In the genomic region with DNA sequence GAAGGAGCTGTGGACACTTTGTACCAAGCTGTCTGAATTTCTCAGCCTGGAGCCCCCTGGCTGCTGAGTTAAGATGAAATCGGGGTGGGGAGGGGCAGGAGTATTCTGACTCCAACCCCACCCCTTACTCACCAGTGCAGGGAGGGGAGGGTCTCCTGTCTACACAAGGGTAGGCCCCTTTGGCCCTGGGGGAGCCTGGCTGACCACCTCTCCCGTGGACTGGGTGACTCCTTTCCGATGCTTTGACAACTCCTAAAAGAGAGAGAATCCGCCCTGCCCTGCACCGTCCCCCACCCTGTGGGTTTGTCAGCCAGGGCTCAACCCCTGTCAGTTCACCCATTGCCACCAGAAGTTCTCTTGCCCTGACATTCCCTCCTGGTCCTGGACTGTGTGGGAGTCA, we compare ENCODE assay signal across 13 mouse cellular contexts. TPM values are rescaled to one million over a fixed set of nuclear protein-coding genes. Genes with fewer than 3 reads are reported as not detected.
DNase-seq lines count a peak whose midpoint lies in the region; ATAC-seq lines count a peak whose summit lies in the region.
"Had no signal": no experiment of that assay in that cellular context is flagged by ENCODE, and none has a peak within 500 bp of the region (broad histone marks: within the 10 kb centered on the region; RNA-seq: fewer than 3 reads in every experiment).

No protein-coding gene starts in this region.

- peaks cover 36% of the 10 kb centered on the region for H3K4me1 ChIP-seq in heart, embryonic 11.5 days (ENCODE audit: control insufficient read depth, insufficient read depth, low read length)
- H3K4me1 ChIP-seq in lung, embryonic 15.5 days: peaks cover 36% of the 10 kb centered on the region
- H3K4me1 ChIP-seq in embryonic facial prominence, embryonic 14.5 days (ENCODE audit: control insufficient read depth, insufficient read depth, low read length): peaks cover 4% of the 10 kb centered on the region
- H3K4me1 ChIP-seq in limb, embryonic 10.5 days: peaks cover 63% of the 10 kb centered on the region

- no peak overlapping the region for H3K4me3 ChIP-seq in heart, embryonic 11.5 days (ENCODE audit: low read depth, low read length)
- no peak overlapping the region for H3K4me3 ChIP-seq in lung, embryonic 15.5 days
- H3K4me3 ChIP-seq in embryonic facial prominence, embryonic 14.5 days (ENCODE audit: low read depth, low read length): no peak overlapping the region
- no peak overlapping the region for H3K4me3 ChIP-seq in limb, embryonic 10.5 days

- H3K9ac ChIP-seq in heart, embryonic 11.5 days (ENCODE audit: low read depth, low read length): no peak overlapping the region
- 0 out of 2 replicates have a peak overlapping the region, but pooled peaks have one; percentile 4 for H3K9ac ChIP-seq in lung, embryonic 15.5 days
- peak overlapping the region; percentile 48; the same call in 1 of the 2 replicates for H3K9ac ChIP-seq in embryonic facial prominence, embryonic 14.5 days (ENCODE audit: low read depth, low read length)

- no peaks in the 10 kb centered on the region for H3K9me3 ChIP-seq in heart, embryonic 11.5 days (replicated peaks; ENCODE audit: control insufficient read depth, low read length)
- no peaks in the 10 kb centered on the region for H3K9me3 ChIP-seq in lung, embryonic 15.5 days
- no peaks in the 10 kb centered on the region for H3K9me3 ChIP-seq in embryonic facial prominence, embryonic 14.5 days (ENCODE audit: control insufficient read depth, low read length)
- H3K9me3 ChIP-seq in limb, embryonic 10.5 days (replicated peaks): no peaks in the 10 kb centered on the region

- no peak for ATAC-seq in heart, embryonic 11.5 days (replicated peaks; ENCODE audit: insufficient number of reproducible peaks, low FRiP score, low TSS enrichment)
- ATAC-seq in lung, embryonic 15.5 days (ENCODE audit: borderline replicate concordance, extremely low read depth, low FRiP score, low TSS enrichment): no peak
- ATAC-seq in embryonic facial prominence, embryonic 14.5 days (ENCODE audit: low read depth): no peak
- ATAC-seq: activated CD4-positive, CD25-positive, alpha-beta regulatory T cell, adult 4 months had no signal

- no peaks in the 10 kb centered on the region for H3K36me3 ChIP-seq in heart, embryonic 11.5 days (ENCODE audit: control insufficient read depth, insufficient read depth, low read length)
- no peaks in the 10 kb centered on the region for H3K36me3 ChIP-seq in lung, embryonic 15.5 days
- no peaks in the 10 kb centered on the region for H3K36me3 ChIP-seq in embryonic facial prominence, embryonic 14.5 days (ENCODE audit: control insufficient read depth, insufficient read depth, low read length)
- no peaks in the 10 kb centered on the region for H3K36me3 ChIP-seq in limb, embryonic 10.5 days

- no peak overlapping the region for H3K4me2 ChIP-seq in heart, embryonic 11.5 days
- H3K4me2 ChIP-seq in lung, embryonic 15.5 days: no peak overlapping the region
- H3K4me2 ChIP-seq in embryonic facial prominence, embryonic 14.5 days (ENCODE audit: low read depth, low read length): peak overlapping the region; percentile 31

- no peaks in the 10 kb centered on the region for H3K27me3 ChIP-seq in heart, embryonic 11.5 days (ENCODE audit: control insufficient read depth, insufficient read depth, low read length)
- H3K27me3 ChIP-seq in lung, embryonic 15.5 days: no peaks in the 10 kb centered on the region
- no peaks in the 10 kb centered on the region for H3K27me3 ChIP-seq in embryonic facial prominence, embryonic 14.5 days (replicated peaks; ENCODE audit: control insufficient read depth, insufficient read depth, low read length)
- H3K27me3 ChIP-seq in limb, embryonic 10.5 days (ENCODE audit: low read depth, poor library complexity, severe bottlenecking): peaks cover 3% of the 10 kb centered on the region; the same call in 1 of the 2 replicates

- WGBS in heart, embryonic 11.5 days (ENCODE audit: insufficient replicate concordance): 81% methylated on average over 5 of the region's 5 CpGs
- 72% methylated on average over 5 of the region's 5 CpGs for WGBS in lung, embryonic 15.5 days
- WGBS in embryonic facial prominence, embryonic 14.5 days: 86% methylated on average over 5 of the region's 5 CpGs
- WGBS in limb, embryonic 10.5 days: 88% methylated on average over 5 of the region's 5 CpGs

- DNase-seq in heart, adult 11 months: peak; percentile 88
- DNase-seq in lung, adult 18-20 months: no peak
- no peak for DNase-seq in embryonic facial prominence, embryonic 14.5 days (ENCODE audit: low spot score)
- peak; percentile 29 for DNase-seq in limb, embryonic 10.5 days (ENCODE audit: low spot score)
- DNase-seq in adrenal gland, postnatal 14 days: no peak
- no peak for DNase-seq in frontal cortex, postnatal 36 days (ENCODE audit: low spot score in 2 of 2)
- DNase-seq: cerebellum, adult 11-12 months; kidney, adult 2 months; lung, adult 2 months had no signal

- H3K27ac ChIP-seq in heart, embryonic 11.5 days (ENCODE audit: low read depth, low read length): no peak overlapping the region
- no peak overlapping the region; the same call in 1 of the 2 replicates for H3K27ac ChIP-seq in lung, embryonic 15.5 days
- H3K27ac ChIP-seq in embryonic facial prominence, embryonic 14.5 days (replicated peaks; ENCODE audit: low read depth, low read length): peak overlapping the region; percentile 59; the same call in 1 of the 2 replicates
- 0 out of 2 replicates have a peak overlapping the region, but pooled peaks have one; percentile 71 for H3K27ac ChIP-seq in limb, embryonic 10.5 days

RNA-seq across cellular contexts. Expression of gene Sapcd1, which starts 1.6 kb away (rescaled TPM):
- polyA plus RNA-seq in heart, embryonic 11.5 days (2014; fragmentation: Nextera tagmentation; extraction: Ambion mirVana): 1.8 and 2.1 TPM in 2 replicates
- polyA plus RNA-seq in lung, embryonic 15.5 days (2015; fragmentation: Nextera tagmentation; extraction: Ambion mirVana): 7.2 and 7.7 TPM in 2 replicates
- 12.2 and 16.5 TPM in 2 replicates for polyA plus RNA-seq in embryonic facial prominence, embryonic 14.5 days (2014; fragmentation: Nextera tagmentation; extraction: Ambion mirVana)
- polyA plus RNA-seq in limb, embryonic 10.5 days (2016; fragmentation: Nextera tagmentation; extraction: Ambion mirVana): 1.2 and 1.4 TPM in 2 replicates
- 1.3 and 1.7 TPM in 2 replicates for total RNA-seq in adrenal gland, postnatal 14 days (2021)
- total RNA-seq: heart, postnatal 25 days had no signal

RNA-seq across cellular contexts. Expression of gene Vwa7, which starts 9.8 kb away (rescaled TPM):
- polyA plus RNA-seq in heart, embryonic 11.5 days (2014; fragmentation: Nextera tagmentation; extraction: Ambion mirVana): 0.20 and 0.27 TPM in 2 replicates
- polyA plus RNA-seq in lung, embryonic 15.5 days (2015; fragmentation: Nextera tagmentation; extraction: Ambion mirVana): 0.14 and 0.25 TPM in 2 replicates
- polyA plus RNA-seq in embryonic facial prominence, embryonic 14.5 days (2014; fragmentation: Nextera tagmentation; extraction: Ambion mirVana): 0.07 and 0.20 TPM in 2 replicates
- 0.15 and 0.23 TPM in 2 replicates for polyA plus RNA-seq in limb, embryonic 10.5 days (2016; fragmentation: Nextera tagmentation; extraction: Ambion mirVana)
- 0.85 and 1.2 TPM in 2 replicates for total RNA-seq in adrenal gland, postnatal 14 days (2021)

RNA-seq across cellular contexts. Expression of gene Msh5, which starts 20.3 kb away (rescaled TPM):
- polyA plus RNA-seq in heart, embryonic 11.5 days (2014; fragmentation: Nextera tagmentation; extraction: Ambion mirVana): 4.4 and 4.6 TPM in 2 replicates
- polyA plus RNA-seq in lung, embryonic 15.5 days (2015; fragmentation: Nextera tagmentation; extraction: Ambion mirVana): 4.4 TPM in 2 replicates
- polyA plus RNA-seq in embryonic facial prominence, embryonic 14.5 days (2014; fragmentation: Nextera tagmentation; extraction: Ambion mirVana): 2.5 and 3.4 TPM in 2 replicates
- 5.2 and 5.4 TPM in 2 replicates for polyA plus RNA-seq in limb, embryonic 10.5 days (2016; fragmentation: Nextera tagmentation; extraction: Ambion mirVana)
- total RNA-seq in adrenal gland, postnatal 14 days (2021): 1.8 and 3.6 TPM in 2 replicates

RNA-seq across cellular contexts. Expression of gene Clic1, which starts 23.6 kb away (rescaled TPM):
- polyA plus RNA-seq in heart, embryonic 11.5 days (2014; fragmentation: Nextera tagmentation; extraction: Ambion mirVana): 86.4 and 228 TPM in 2 replicates
- 283 and 300 TPM in 2 replicates for polyA plus RNA-seq in lung, embryonic 15.5 days (2015; fragmentation: Nextera tagmentation; extraction: Ambion mirVana)
- 90.9 and 96.9 TPM in 2 replicates for polyA plus RNA-seq in embryonic facial prominence, embryonic 14.5 days (2014; fragmentation: Nextera tagmentation; extraction: Ambion mirVana)
- polyA plus RNA-seq in limb, embryonic 10.5 days (2016; fragmentation: Nextera tagmentation; extraction: Ambion mirVana): 174 and 186 TPM in 2 replicates
- total RNA-seq in adrenal gland, postnatal 14 days (2021): 83.0 and 109 TPM in 2 replicates

RNA-seq across cellular contexts. Expression of gene Vars, which starts 25.4 kb away (rescaled TPM):
- 55.7 and 59.7 TPM in 2 replicates for polyA plus RNA-seq in heart, embryonic 11.5 days (2014; fragmentation: Nextera tagmentation; extraction: Ambion mirVana)
- polyA plus RNA-seq in lung, embryonic 15.5 days (2015; fragmentation: Nextera tagmentation; extraction: Ambion mirVana): 128 and 129 TPM in 2 replicates
- polyA plus RNA-seq in embryonic facial prominence, embryonic 14.5 days (2014; fragmentation: Nextera tagmentation; extraction: Ambion mirVana): 80.3 and 87.7 TPM in 2 replicates
- polyA plus RNA-seq in limb, embryonic 10.5 days (2016; fragmentation: Nextera tagmentation; extraction: Ambion mirVana): 222 and 267 TPM in 2 replicates
- total RNA-seq in adrenal gland, postnatal 14 days (2021): 55.3 and 71.7 TPM in 2 replicates

Comparison
In these comparisons a context has a peak if more than half of its experiments do, and no peak if none do; other contexts are left out.
1. DNase-seq: peak in heart, adult 11 months (single experiment) and limb, embryonic 10.5 days (single experiment); none in lung, adult 18-20 months (0 of 2), embryonic facial prominence, embryonic 14.5 days (single experiment), adrenal gland, postnatal 14 days (single experiment) and frontal cortex, postnatal 36 days (0 of 2).
2. H3K27ac ChIP-seq: peak in embryonic facial prominence, embryonic 14.5 days (single experiment) and limb, embryonic 10.5 days (single experiment); none in heart, embryonic 11.5 days (single experiment) and lung, embryonic 15.5 days (single experiment).